In genomic region chr2:29021025-29021424, GRCm38 (mm10) we compare ENCODE assay signal across 28 mouse cellular contexts. TPM values are rescaled to one million over a fixed set of nuclear protein-coding genes. Genes with fewer than 3 reads are reported as not detected.
DNase-seq lines count a peak whose midpoint lies in the region; ATAC-seq and TF ChIP-seq lines count a peak whose summit lies in the region.
"Had no signal": no experiment of that assay in that cellular context is flagged by ENCODE, and none has a peak within 500 bp of the region (broad histone marks: within the 10 kb centered on the region; RNA-seq: fewer than 3 reads in every experiment).

No protein-coding gene starts in this region.

- no peaks in the 10 kb centered on the region for H3K9me3 ChIP-seq in hindbrain, embryonic 13.5 days
- H3K9me3 ChIP-seq in hindbrain, embryonic 12.5 days (replicated peaks) = no peaks in the 10 kb centered on the region
- H3K9me3 ChIP-seq in lung, postnatal 0 days (ENCODE audit: low read length) = no peaks in the 10 kb centered on the region
- no peaks in the 10 kb centered on the region for H3K9me3 ChIP-seq in hindbrain, postnatal 0 days (ENCODE audit: low read length)
- H3K9me3 ChIP-seq in neural tube, embryonic 14.5 days (ENCODE audit: control insufficient read depth, low read length) = no peaks in the 10 kb centered on the region
- H3K9me3 ChIP-seq: embryonic facial prominence, embryonic 10.5 days; forebrain, embryonic 15.5 days; G1E; heart, embryonic 15.5 days; intestine, embryonic 15.5 days; limb, embryonic 15.5 days; midbrain, embryonic 12.5 days had no signal

- no peaks in the 10 kb centered on the region for H3K36me3 ChIP-seq in hindbrain, embryonic 13.5 days
- no peaks in the 10 kb centered on the region for H3K36me3 ChIP-seq in hindbrain, embryonic 12.5 days
- no peaks in the 10 kb centered on the region for H3K36me3 ChIP-seq in lung, postnatal 0 days (ENCODE audit: insufficient read depth, low read length)
- H3K36me3 ChIP-seq in hindbrain, postnatal 0 days (ENCODE audit: insufficient read depth, low read length) = no peaks in the 10 kb centered on the region
- no peaks in the 10 kb centered on the region for H3K36me3 ChIP-seq in neural tube, embryonic 14.5 days (ENCODE audit: control insufficient read depth, insufficient read depth, low read length)
- H3K36me3 ChIP-seq: embryonic facial prominence, embryonic 10.5 days; forebrain, embryonic 15.5 days; G1E; heart, embryonic 15.5 days; intestine, embryonic 15.5 days; limb, embryonic 15.5 days; midbrain, embryonic 12.5 days had no signal

- no peak overlapping the region for H3K9ac ChIP-seq in hindbrain, embryonic 13.5 days
- no peak overlapping the region for H3K9ac ChIP-seq in hindbrain, embryonic 12.5 days
- no peak overlapping the region for H3K9ac ChIP-seq in lung, postnatal 0 days (replicated peaks; ENCODE audit: low read depth)
- no peak overlapping the region for H3K9ac ChIP-seq in hindbrain, postnatal 0 days (replicated peaks; ENCODE audit: low read length)
- 0 out of 2 replicates have a peak overlapping the region, but pooled peaks have one; percentile 7 for H3K9ac ChIP-seq in neural tube, embryonic 14.5 days (replicated peaks; ENCODE audit: low read depth, low read length)
- H3K9ac ChIP-seq: forebrain, embryonic 15.5 days; heart, embryonic 15.5 days; intestine, embryonic 15.5 days; limb, embryonic 15.5 days; liver, embryonic 14.5 days; lung, embryonic 14.5 days; midbrain, embryonic 12.5 days had no signal

- 54% methylated on average over 17 of the region's 17 CpGs for WGBS in hindbrain, embryonic 13.5 days
- 74% methylated on average over 17 of the region's 17 CpGs for WGBS in hindbrain, embryonic 12.5 days
- WGBS in lung, postnatal 0 days = 25% methylated on average over 17 of the region's 17 CpGs
- WGBS in hindbrain, postnatal 0 days = 53% methylated on average over 17 of the region's 17 CpGs
- WGBS in neural tube, embryonic 14.5 days = 18% methylated on average over 17 of the region's 17 CpGs

- DNase-seq in lung, postnatal 0 days (ENCODE audit: low spot score) = no peak
- no peak for DNase-seq in lung, postnatal 4 days
- DNase-seq in hindbrain, postnatal 0 days (ENCODE audit: low spot score) = peak; percentile 35
- no peak for DNase-seq in thymus, postnatal 10 days (ENCODE audit: low spot score in 2 of 2)
- DNase-seq: B cell, adult 2 months; cerebellum, adult 11-12 months; cerebellum, postnatal 10 days; heart, postnatal 36 days; left cerebral cortex, postnatal 4 days; lung, embryonic 14.5 days; lung, postnatal 36 days; right cerebral cortex, postnatal 14 days had no signal

- peak overlapping the region; percentile 79 for H3K27ac ChIP-seq in hindbrain, embryonic 13.5 days
- H3K27ac ChIP-seq in hindbrain, embryonic 12.5 days = no peak overlapping the region
- no peak overlapping the region for H3K27ac ChIP-seq in lung, postnatal 0 days (ENCODE audit: low read length)
- H3K27ac ChIP-seq in hindbrain, postnatal 0 days = no peak overlapping the region
- peak overlapping the region; percentile 74 for H3K27ac ChIP-seq in neural tube, embryonic 14.5 days (ENCODE audit: low read depth, low read length)
- H3K27ac ChIP-seq: embryonic facial prominence, embryonic 10.5 days; forebrain, embryonic 15.5 days; heart, embryonic 15.5 days; intestine, embryonic 15.5 days; left cerebral cortex, adult 2 months; limb, embryonic 15.5 days; liver, embryonic 14.5 days; midbrain, embryonic 12.5 days; stomach, postnatal 0 days had no signal

- no peak for TF ChIP-seq CTCF in lung, postnatal 0 days (IDR thresholded peaks at IDR 0.05)
- TF ChIP-seq CTCF in hindbrain, postnatal 0 days (IDR thresholded peaks at IDR 0.05; ENCODE audit: low read depth) = no peak

- H3K27me3 ChIP-seq in hindbrain, embryonic 13.5 days = peaks cover 40% of the 10 kb centered on the region
- peaks cover 19% of the 10 kb centered on the region for H3K27me3 ChIP-seq in hindbrain, embryonic 12.5 days
- no peaks in the 10 kb centered on the region for H3K27me3 ChIP-seq in lung, postnatal 0 days (replicated peaks; ENCODE audit: insufficient read depth, low read length)
- no peaks in the 10 kb centered on the region for H3K27me3 ChIP-seq in hindbrain, postnatal 0 days (ENCODE audit: insufficient read depth, low read length)
- no peaks in the 10 kb centered on the region for H3K27me3 ChIP-seq in neural tube, embryonic 14.5 days (ENCODE audit: control insufficient read depth, insufficient read depth, low read length)
- H3K27me3 ChIP-seq: heart, embryonic 15.5 days; intestine, embryonic 15.5 days had no signal

- no peak for TF ChIP-seq EP300 in lung, postnatal 0 days (IDR thresholded peaks at IDR 0.05)

- no peak overlapping the region for H3K4me3 ChIP-seq in hindbrain, embryonic 13.5 days
- H3K4me3 ChIP-seq in hindbrain, embryonic 12.5 days = no peak overlapping the region
- H3K4me3 ChIP-seq in lung, postnatal 0 days (ENCODE audit: low read depth, low read length) = no peak overlapping the region
- H3K4me3 ChIP-seq in hindbrain, postnatal 0 days (ENCODE audit: low read length) = no peak overlapping the region
- no peak overlapping the region for H3K4me3 ChIP-seq in neural tube, embryonic 14.5 days (ENCODE audit: low read depth, low read length)
- H3K4me3 ChIP-seq: embryonic facial prominence, embryonic 10.5 days; forebrain, embryonic 15.5 days; heart, embryonic 15.5 days; intestine, embryonic 15.5 days; left cerebral cortex, adult 2 months; limb, embryonic 15.5 days; midbrain, embryonic 12.5 days; myocyte had no signal

- H3K4me1 ChIP-seq in hindbrain, embryonic 13.5 days (replicated peaks) = peaks cover 22% of the 10 kb centered on the region
- peaks cover 14% of the 10 kb centered on the region for H3K4me1 ChIP-seq in hindbrain, embryonic 12.5 days
- no peaks in the 10 kb centered on the region for H3K4me1 ChIP-seq in lung, postnatal 0 days (ENCODE audit: insufficient read depth, low read depth, low read length)
- peaks cover 4% of the 10 kb centered on the region; the same call in 1 of the 2 replicates for H3K4me1 ChIP-seq in hindbrain, postnatal 0 days (ENCODE audit: insufficient read depth, low read length)
- peaks cover 21% of the 10 kb centered on the region for H3K4me1 ChIP-seq in neural tube, embryonic 14.5 days (ENCODE audit: control insufficient read depth, insufficient read depth, low read length)
- H3K4me1 ChIP-seq: heart, embryonic 15.5 days; intestine, embryonic 15.5 days had no signal

- ATAC-seq in hindbrain, embryonic 13.5 days (ENCODE audit: low FRiP score) = no peak
- ATAC-seq in hindbrain, embryonic 12.5 days (ENCODE audit: low FRiP score) = no peak
- peak; percentile 17; the same call in 1 of the 2 replicates for ATAC-seq in lung, postnatal 0 days
- ATAC-seq in hindbrain, postnatal 0 days = 0 out of 2 replicates have a peak, but pooled peaks have one; percentile 30
- ATAC-seq in neural tube, embryonic 14.5 days (ENCODE audit: low read depth) = 0 out of 2 replicates have a peak, but pooled peaks have one; percentile 24
- ATAC-seq: forebrain, embryonic 15.5 days; intestine, embryonic 15.5 days; Patski had no signal

- no peak overlapping the region for H3K4me2 ChIP-seq in hindbrain, embryonic 13.5 days
- H3K4me2 ChIP-seq in hindbrain, embryonic 12.5 days (replicated peaks) = no peak overlapping the region
- H3K4me2 ChIP-seq in lung, postnatal 0 days (replicated peaks; ENCODE audit: low read depth, low read length) = no peak overlapping the region
- no peak overlapping the region for H3K4me2 ChIP-seq in hindbrain, postnatal 0 days (ENCODE audit: low read depth, low read length)
- peak overlapping the region; percentile 8; the same call in 1 of the 2 replicates for H3K4me2 ChIP-seq in neural tube, embryonic 14.5 days (ENCODE audit: low read depth, low read length)
- H3K4me2 ChIP-seq: forebrain, embryonic 15.5 days; heart, embryonic 15.5 days; intestine, embryonic 15.5 days; limb, embryonic 15.5 days; lung, embryonic 14.5 days; midbrain, embryonic 12.5 days had no signal

RNA-seq across cellular contexts. Expression of gene Cfap77, which starts 33.8 kb away (rescaled TPM):
- polyA plus RNA-seq in hindbrain, embryonic 13.5 days (2015; fragmentation: Nextera tagmentation; extraction: Ambion mirVana) = 0.18 and 0.22 TPM in 2 replicates
- polyA plus RNA-seq in hindbrain, embryonic 12.5 days (2016; fragmentation: Nextera tagmentation; extraction: Ambion mirVana) = 0.40 and 0.82 TPM in 2 replicates
- 1.2 and 1.8 TPM in 2 replicates for polyA plus RNA-seq in lung, postnatal 0 days (2015; fragmentation: Nextera tagmentation; extraction: Ambion mirVana)
- total RNA-seq in hindbrain, postnatal 0 days (2014; rRNA removed) = 0.58 and 0.83 TPM in 2 replicates
- polyA plus RNA-seq in hindbrain, postnatal 0 days (2015; fragmentation: Nextera tagmentation; extraction: Ambion mirVana) = 0.96 and 1.1 TPM in 2 replicates
- 0.20 TPM in 1 of 2 replicates, not detected in the other for polyA plus RNA-seq in neural tube, embryonic 14.5 days (2014; fragmentation: Nextera tagmentation; extraction: Ambion mirVana)
- total RNA-seq: gastrocnemius, adult 8-10 months; heart, postnatal 36 days had no signal
- polyA plus RNA-seq: forebrain, embryonic 15.5 days had no signal

RNA-seq across cellular contexts. Expression of gene Ttf1, which starts 39.0 kb away (rescaled TPM):
- polyA plus RNA-seq in hindbrain, embryonic 13.5 days (2015; fragmentation: Nextera tagmentation; extraction: Ambion mirVana) = 8.4 and 10.1 TPM in 2 replicates
- polyA plus RNA-seq in hindbrain, embryonic 12.5 days (2016; fragmentation: Nextera tagmentation; extraction: Ambion mirVana) = 11.5 and 12.0 TPM in 2 replicates
- 6.9 and 8.5 TPM in 2 replicates for polyA plus RNA-seq in lung, postnatal 0 days (2015; fragmentation: Nextera tagmentation; extraction: Ambion mirVana)
- 3.9 and 4.6 TPM in 2 replicates for total RNA-seq in hindbrain, postnatal 0 days (2014; rRNA removed)
- 3.3 and 5.2 TPM in 2 replicates for polyA plus RNA-seq in hindbrain, postnatal 0 days (2015; fragmentation: Nextera tagmentation; extraction: Ambion mirVana)
- 7.0 and 8.0 TPM in 2 replicates for polyA plus RNA-seq in neural tube, embryonic 14.5 days (2014; fragmentation: Nextera tagmentation; extraction: Ambion mirVana)

Comparison
In these comparisons a context has a peak if more than half of its experiments do, and no peak if none do; other contexts are left out.
1. ATAC-seq: peak in lung, postnatal 0 days (single experiment), hindbrain, postnatal 0 days (single experiment) and neural tube, embryonic 14.5 days (single experiment); none in hindbrain, embryonic 13.5 days (single experiment) and hindbrain, embryonic 12.5 days (single experiment).
2. H3K27ac ChIP-seq: peak in hindbrain, embryonic 13.5 days (single experiment) and neural tube, embryonic 14.5 days (single experiment); none in hindbrain, embryonic 12.5 days (single experiment), lung, postnatal 0 days (single experiment) and hindbrain, postnatal 0 days (single experiment).